Mouse (Mus musculus) gastrocnemius, adult 2 months (tissue): ENCODE data around the gene Il4i1. TPM values are rescaled to one million over a fixed set of nuclear protein-coding genes. Genes with fewer than 3 reads are reported as not detected.

Experiments used
- DNase-seq: peaks from one replicate; pipeline ENCODE4 v3.0.0; 2022
- H3K27ac ChIP-seq: fragments of 200-600 bp; 2 replicates; pipeline ENCODE4 v1.8.1; 2022; ENCODE audit warnings: mild to moderate bottlenecking
- H3K4me3 ChIP-seq: fragments of 200-600 bp; 2 replicates; pipeline ENCODE4 v1.8.1; 2022; ENCODE audit warnings: mild to moderate bottlenecking, moderate library complexity
- CTCF ChIP-seq: fragments of 200-600 bp; IDR thresholded peaks from 2 replicates; pipeline ENCODE4 v1.8.1; 2022; ENCODE audit warnings: antibody characterized with exemption, mild to moderate bottlenecking, moderate library complexity
- intact Hi-C: fragments of 180-260 bp; cut with DNase I; formaldehyde crosslinking; loops from one replicate; pipeline ENCODE4 v1.15.1; 2025
- total RNA-seq, 2 experiments: library from RNA; stranded (reverse); gene quantifications; 2 replicates each; pipeline ENCODE4 v1.2.3; 2021

Il4i1 gene
- total RNA-seq, 2 experiments from 2014 or later, result 1.6 to 3.3 TPM

DNA sequence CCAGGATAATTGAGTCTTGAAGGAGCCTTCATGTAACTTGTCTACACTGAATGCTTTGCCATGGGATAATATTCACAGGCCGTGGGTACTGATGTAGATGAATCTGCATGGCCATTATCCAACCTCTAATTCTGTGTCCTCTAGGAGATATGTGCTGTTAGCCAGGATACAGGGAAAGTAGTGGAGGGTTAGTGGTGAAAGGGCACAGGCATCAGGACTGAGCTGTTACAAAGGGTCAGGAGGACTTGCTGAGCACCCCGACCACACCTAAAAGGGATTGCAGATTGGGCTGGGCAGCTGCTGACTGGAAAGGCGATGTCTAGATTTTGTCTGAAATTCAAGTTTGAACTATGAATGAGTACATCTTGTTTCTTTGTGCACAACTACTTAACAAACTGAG lies 4.3 kb downstream of the Il4i1 start:
- H3K27ac ChIP-seq, result peak overlapping the region; percentile 99
- DNase-seq, result peak; percentile 5
- no peak for TF ChIP-seq CTCF
- intact Hi-C loops, result loop anchor here (5.0 kb wide), 1 partner anchor 73 kb away; the partner anchor contains the start of gene Vrk3
- peak overlapping the region; percentile 5; the same call in 1 of the 2 replicates for H3K4me3 ChIP-seq

DNA sequence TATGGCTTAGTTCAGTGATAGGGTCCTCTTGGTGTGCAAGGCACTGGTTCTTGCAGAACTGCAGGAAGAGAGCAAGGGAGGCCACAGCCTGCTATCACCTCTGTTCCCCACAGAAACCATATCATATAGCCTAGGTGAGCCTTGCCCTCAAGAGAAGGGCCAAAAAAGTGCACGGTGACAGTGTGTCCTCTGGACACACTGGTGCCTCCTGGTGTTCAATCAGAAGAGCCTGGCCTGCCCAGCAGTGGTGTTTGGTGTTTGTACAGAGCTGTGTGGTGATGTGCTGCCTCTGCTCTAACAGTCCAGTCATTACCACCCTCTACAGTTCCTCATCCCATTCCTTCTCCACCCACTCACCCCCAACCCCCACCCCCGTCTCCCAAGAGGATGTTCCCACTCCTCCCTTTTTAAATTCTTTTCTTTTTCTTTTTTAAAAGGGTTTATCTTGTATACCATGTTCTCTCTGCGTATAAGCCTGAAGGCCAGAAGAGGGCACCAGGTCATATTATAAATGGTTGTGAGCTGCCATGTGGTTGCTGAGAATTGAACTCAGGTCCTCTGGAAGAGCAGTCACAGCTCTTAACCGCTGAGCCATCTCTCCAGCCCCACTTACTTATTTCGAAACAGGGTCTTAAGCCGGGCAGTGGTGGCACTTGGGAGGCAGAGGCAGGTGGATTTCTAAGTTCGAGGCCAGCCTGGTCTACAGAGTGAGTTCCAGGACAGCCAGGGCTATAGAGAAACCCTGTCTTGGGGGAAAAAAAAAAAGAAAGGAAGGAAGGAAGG lies 5.7 kb downstream of the Il4i1 start:
- Histone ChIP-seq H3K4me3 (no peak overlapping the region), H3K27ac (peak overlapping the region; percentile 99)
- intact Hi-C loops, result loop anchor here (5.0 kb wide), 1 partner anchor 75 kb away; the partner anchor contains the start of gene Vrk3
- TF ChIP-seq CTCF, result peak; percentile 26
- peak; percentile 15 for DNase-seq

DNA sequence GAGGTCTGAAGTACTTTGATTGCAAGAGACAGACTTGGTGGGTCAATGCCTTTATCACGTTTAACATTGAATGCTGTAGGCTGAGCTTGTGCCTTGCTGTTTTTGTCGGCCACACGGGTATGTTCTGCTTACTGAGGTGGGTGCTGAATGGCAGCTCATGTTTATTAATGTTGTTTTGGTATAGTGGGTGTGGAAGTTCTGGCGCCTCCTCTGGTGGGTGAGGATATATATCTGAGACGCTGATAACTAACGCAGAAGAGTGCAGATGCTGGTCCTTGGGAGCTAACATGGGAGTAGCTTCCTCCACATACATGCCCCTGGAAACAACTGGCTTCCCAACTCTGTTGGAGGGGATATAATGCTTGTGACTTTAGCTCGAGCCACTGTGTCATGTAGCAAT lies 7.2 kb downstream of the Il4i1 start:
- intact Hi-C loops, result loop anchor here (5.0 kb wide), 1 partner anchor 76 kb away; the partner anchor contains the start of gene Vrk3
- Histone ChIP-seq H3K4me3 (no peak overlapping the region), H3K27ac (peak overlapping the region; percentile 7; the same call in 1 of the 2 replicates)
- TF ChIP-seq CTCF, result 0 out of 2 replicates have a peak, but pooled peaks have one; percentile 5
- peak; percentile 11 for DNase-seq

DNA sequence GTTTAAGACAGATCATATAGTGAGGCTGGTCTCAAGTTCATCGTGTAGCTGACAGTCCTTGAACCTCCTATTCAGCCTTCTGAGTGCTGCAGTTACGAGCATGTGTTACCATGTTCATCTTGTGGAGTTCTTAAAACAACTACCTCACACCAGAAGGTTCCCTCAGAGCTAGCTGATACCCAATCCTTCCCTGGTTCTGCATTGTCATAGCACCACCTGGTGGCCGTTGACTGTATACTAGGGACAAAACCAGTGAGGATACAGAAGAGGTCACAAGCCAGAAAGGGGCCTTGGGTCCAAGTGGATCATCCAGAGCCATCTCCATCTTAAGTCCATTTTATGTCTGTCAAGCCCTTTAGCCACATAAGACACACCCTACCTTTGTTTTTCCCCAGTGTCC lies 8.7 kb downstream of the Il4i1 start:
- peak overlapping the region; percentile 6; the same call in 1 of the 2 replicates for H3K27ac ChIP-seq
- H3K4me3 ChIP-seq, result no peak overlapping the region
- intact Hi-C loops, result loop anchor here (2.0 to 5.0 kb wide), 2 partner anchors 78 to 100 kb away; partner anchors contain the start of gene Vrk3
- TF ChIP-seq CTCF, result peak; percentile 90
- DNase-seq, result peak; percentile 87

DNA sequence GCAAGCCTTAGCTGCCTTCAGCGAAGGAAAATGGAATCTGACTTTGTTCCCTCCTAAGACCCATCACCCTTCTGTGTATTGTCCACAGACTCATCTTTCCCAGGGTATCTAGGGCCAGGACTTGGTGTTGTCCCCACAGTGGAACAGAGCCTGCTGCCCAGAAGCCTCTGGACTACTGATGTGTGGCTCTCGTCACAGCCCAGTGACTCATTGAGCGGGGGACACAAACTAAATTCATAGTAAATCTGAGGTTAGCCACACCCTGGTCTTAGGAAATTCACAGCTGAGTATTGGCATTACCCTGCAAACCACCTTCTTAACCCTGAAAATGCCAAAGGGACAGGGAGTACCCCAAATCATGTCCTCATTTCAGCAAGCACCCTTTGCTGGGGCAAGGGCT lies 10.6 kb downstream of the Il4i1 start:
- intact Hi-C loops, result no loop called here
- H3K4me3 ChIP-seq, result no peak overlapping the region
- no peak overlapping the region for H3K27ac ChIP-seq
- no peak for TF ChIP-seq CTCF
- DNase-seq, result no peak

DNA sequence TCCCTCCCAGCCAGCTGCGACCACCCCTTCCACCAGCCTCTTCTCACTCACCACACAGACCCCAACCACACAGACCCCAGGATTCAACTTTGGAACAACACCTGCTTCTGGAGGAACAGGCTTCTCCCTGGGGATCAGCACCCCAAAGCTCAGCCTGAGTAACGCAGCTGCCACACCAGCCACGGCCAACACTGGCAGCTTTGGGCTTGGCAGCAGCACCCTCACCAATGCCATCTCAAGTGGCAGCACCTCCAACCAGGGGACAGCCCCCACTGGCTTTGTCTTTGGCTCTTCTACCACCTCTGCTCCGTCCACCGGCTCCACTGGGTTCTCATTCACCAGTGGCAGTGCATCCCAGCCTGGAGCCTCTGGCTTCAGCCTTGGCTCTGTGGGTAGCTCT lies 12.5 kb downstream of the Il4i1 start:
- Histone ChIP-seq H3K27ac (peak overlapping the region; percentile 31; the same call in 1 of the 2 replicates), H3K4me3 (no peak overlapping the region)
- no peak for TF ChIP-seq CTCF
- DNase-seq, result peak; percentile 64
- intact Hi-C loops, result no loop called here

DNA sequence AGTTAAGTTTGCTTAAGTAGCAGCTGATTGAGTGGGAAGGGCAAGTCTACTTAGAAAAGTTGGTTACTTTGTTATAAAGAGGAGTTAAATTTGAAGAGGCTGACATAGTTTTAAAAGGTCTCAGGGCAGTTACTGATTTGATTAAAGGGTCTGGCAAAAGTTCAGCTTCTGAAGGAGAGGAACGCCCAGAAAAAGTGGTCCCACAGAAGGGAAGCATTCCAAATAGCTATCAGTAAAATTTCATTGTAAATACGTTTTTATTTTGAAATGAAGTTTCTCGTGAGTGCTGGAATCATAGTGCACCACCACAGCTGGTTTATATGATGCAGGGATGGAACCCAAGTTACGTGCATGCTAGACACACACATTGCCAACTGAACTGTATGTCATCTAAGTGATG lies 16.6 kb downstream of the Il4i1 start:
- intact Hi-C loops, result no loop called here
- no peak overlapping the region for H3K4me3 ChIP-seq

DNA sequence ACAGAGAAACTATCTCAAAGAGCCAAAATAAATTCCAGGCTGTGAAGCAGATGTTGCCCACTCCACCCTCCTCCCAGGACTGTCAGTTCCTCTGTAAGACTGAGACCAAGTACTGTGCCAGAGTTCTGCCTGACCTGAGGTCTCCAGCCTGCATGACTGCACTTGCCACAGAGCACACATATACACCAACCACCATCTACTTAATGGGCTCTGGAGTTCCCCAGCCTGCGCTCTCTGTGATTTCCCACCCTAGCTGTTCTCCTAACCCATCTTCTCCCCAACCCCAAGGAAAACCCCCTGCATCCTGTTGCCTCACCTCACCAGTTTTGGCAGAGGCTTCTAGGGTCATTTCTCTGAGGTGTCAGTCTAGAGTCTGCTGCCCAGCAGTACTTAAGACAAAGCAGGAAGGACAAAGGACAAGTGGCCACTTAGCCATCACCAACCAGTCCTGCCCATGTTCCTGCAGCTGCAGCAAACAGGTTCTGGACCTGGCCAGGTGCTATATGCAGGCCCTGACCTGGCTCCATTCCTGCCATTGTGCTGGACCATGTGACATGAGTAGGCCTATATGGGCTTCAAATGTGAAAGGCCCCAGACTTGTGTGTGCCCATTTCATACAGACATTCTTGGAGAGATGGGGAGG lies 19.3 kb downstream of the Il4i1 start:
- TF ChIP-seq CTCF, result no peak
- Histone ChIP-seq H3K4me3 (no peak overlapping the region; the same call in 1 of the 2 replicates), H3K27ac (peak overlapping the region; percentile 86)
- no peak for DNase-seq
- intact Hi-C loops, result no loop called here

More for the DNA sequence above, 16.6 kb downstream of the Il4i1 start:
- no peak overlapping the region for H3K27ac ChIP-seq
- no peak for DNase-seq
- TF ChIP-seq CTCF, result no peak

DNA sequence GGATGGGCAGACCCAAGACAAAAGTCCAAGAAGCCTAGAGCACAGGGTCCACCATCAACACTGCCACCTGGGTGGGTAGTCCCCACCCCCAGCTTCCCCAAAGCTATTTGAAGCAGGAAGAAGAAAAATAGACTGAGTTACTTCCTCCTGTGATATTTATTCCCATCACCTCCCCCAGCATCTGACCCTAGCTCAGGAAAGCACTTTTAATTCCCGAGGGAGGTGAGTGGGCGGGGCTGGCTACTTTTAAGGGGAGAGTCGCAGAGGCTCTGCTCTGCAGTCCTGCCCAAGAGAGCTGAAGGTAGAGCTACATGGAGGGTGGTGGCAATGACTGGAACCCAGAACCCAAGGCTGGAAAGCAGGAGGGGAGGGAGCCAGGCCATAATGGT lies 19.8 kb downstream of the Il4i1 start:
- no peak for DNase-seq
- intact Hi-C loops, result no loop called here
- Histone ChIP-seq H3K4me3 (peak overlapping the region; percentile 24), H3K27ac (peak overlapping the region; percentile 86)
- TF ChIP-seq CTCF, result no peak

DNA sequence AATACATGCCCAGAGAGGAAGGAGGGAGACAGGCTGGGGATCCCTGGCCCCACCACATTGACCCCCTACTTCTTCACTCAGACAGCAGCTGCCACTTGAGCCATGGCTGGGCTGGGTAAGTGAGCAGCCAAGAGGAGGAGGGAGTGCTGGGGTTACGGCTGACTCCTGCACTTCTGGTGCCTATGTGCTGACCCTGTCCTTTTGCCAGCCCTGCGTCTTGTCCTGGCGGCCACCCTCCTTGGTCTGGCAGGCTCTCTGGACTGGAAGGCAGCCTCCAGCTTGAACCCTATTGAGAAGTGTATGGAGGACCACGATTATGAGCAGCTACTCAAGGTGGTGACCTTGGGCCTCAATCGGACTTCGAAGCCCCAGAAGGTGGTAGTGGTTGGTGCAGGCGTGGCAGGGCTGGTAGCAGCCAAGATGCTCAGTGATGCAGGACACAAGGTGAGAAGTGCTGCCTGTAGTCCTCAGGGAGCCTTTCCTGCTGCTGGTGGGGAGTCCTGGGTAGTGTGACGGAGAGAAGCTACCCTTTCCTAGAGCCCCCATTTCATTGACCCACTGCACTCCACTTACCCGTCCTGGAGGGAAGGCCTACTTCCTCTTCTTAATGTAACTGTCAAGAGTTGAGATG lies 20.4 kb downstream of the Il4i1 start:
- no peak for TF ChIP-seq CTCF
- DNase-seq, result peak; percentile 88
- H3K27ac ChIP-seq, result peak overlapping the region; percentile 86
- peak overlapping the region; percentile 30 for H3K4me3 ChIP-seq
- intact Hi-C loops, result no loop called here

DNA sequence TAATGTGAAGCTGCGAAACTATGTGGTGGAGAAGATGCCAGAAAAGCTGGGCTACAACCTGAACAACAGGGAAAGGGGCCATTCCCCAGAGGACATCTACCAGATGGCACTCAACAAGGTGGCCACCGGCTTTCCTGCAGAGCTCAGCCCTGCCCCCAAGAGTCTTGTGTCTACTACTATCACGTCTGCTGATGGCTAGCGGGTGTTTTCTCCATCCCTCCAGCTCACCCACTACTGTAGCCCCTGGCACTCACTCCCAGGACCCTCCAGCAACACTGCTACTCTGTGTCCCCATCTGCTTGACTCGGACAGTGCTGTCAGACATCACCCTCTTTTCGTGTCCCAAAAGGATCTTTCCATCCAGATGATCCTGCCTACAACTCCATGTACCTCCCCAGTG lies 21.9 kb downstream of the Il4i1 start:
- no peak overlapping the region for H3K27ac ChIP-seq
- H3K4me3 ChIP-seq, result no peak overlapping the region
- DNase-seq, result no peak
- no peak for TF ChIP-seq CTCF
- intact Hi-C loops, result no loop called here

DNA sequence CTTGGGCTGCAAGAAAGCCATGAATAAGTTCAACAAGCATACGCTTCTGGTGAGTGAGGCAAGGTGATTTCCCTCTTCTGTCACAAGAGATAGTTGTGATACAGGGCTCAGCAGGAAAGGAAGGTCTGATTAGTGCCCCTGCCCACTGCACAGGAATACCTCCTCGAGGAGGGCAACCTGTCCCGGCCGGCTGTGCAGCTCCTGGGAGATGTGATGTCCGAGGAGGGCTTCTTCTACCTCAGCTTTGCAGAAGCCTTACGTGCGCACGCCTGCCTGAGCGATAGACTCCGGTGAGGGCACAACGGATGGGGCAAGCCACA lies 22.9 kb downstream of the Il4i1 start:
- intact Hi-C loops, result no loop called here
- no peak for TF ChIP-seq CTCF
- H3K27ac ChIP-seq, result no peak overlapping the region
- peak overlapping the region; percentile 64 for H3K4me3 ChIP-seq
- DNase-seq, result no peak
